Mouse (Mus musculus) midbrain, postnatal 0 days (tissue): ENCODE results near the gene Myo7a. TPM values are rescaled to one million over a fixed set of nuclear protein-coding genes. Genes with fewer than 3 reads are reported as not detected.

Experiments
- ATAC-seq: fragments of 200-750 bp; cut with Nextera tagmentation; 2 replicates; pipeline ENCODE4 v1.8.0; 2017; ENCODE audit warnings: moderate number of reproducible peaks, mild to moderate bottlenecking, moderate TSS enrichment, moderate library complexity; ENCODE audit not compliant: low FRiP score
- DNase-seq: peaks from one replicate; pipeline ENCODE4 v3.0.0-alpha.2; 2015; ENCODE audit warnings: low spot score
- H3K27ac ChIP-seq: fragments of 300-500 bp; sonication (generic); 2 replicates; pipeline ENCODE4 v1.5.1; 2014; ENCODE audit warnings: low read depth, mild to moderate bottlenecking, low read length, mixed read lengths
- H3K27me3 ChIP-seq: fragments of 300-500 bp; sonication (generic); 2 replicates; pipeline ENCODE4 v1.6.1; 2014; ENCODE audit warnings: low read length, control low read depth, mixed read lengths; ENCODE audit not compliant: insufficient read depth
- H3K36me3 ChIP-seq: fragments of 300-500 bp; sonication (generic); 2 replicates; pipeline ENCODE4 v1.6.1; 2014; ENCODE audit warnings: low read length, control low read depth, mixed read lengths; ENCODE audit not compliant: insufficient read depth
- H3K4me1 ChIP-seq: fragments of 300-500 bp; sonication (generic); 2 replicates; pipeline ENCODE4 v1.6.1; 2014; ENCODE audit warnings: mild to moderate bottlenecking, control low read depth, antibody characterized with exemption, low read length, mixed read lengths; ENCODE audit not compliant: insufficient read depth
- H3K4me2 ChIP-seq: fragments of 300-500 bp; sonication (generic); 2 replicates; pipeline ENCODE4 v1.6.1; 2014; ENCODE audit warnings: low read depth, mild to moderate bottlenecking, low read length, mixed read lengths; ENCODE audit not compliant: poor library complexity, severe bottlenecking
- H3K4me3 ChIP-seq: fragments of 300-500 bp; sonication (generic); 2 replicates; pipeline ENCODE4 v1.5.1; 2014; ENCODE audit warnings: low read depth, mild to moderate bottlenecking, low read length, moderate library complexity
- H3K9ac ChIP-seq: fragments of 300-500 bp; sonication (generic); replicated peaks from 2 replicates; pipeline ENCODE4 v1.6.1; 2014; ENCODE audit warnings: mild to moderate bottlenecking, low read length, moderate library complexity, mixed read lengths; ENCODE audit not compliant: poor library complexity, severe bottlenecking
- H3K9me3 ChIP-seq: fragments of 300-500 bp; sonication (generic); 2 replicates; pipeline ENCODE4 v1.6.1; 2016; ENCODE audit warnings: low read length, control low read depth
- CTCF ChIP-seq: IDR thresholded peaks from 2 replicates; pipeline ENCODE4 v1.5.1; 2016; ENCODE audit warnings: antibody characterized with exemption, mild to moderate bottlenecking
- WGBS: fragments of 180-500 bp; shearing (Covaris S2); extraction: QIAGEN DNeasy Blood & Tissue Kit; methylation state at CpG from one replicate; pipeline ENCODE4 v1.1.7; 2014; 5-methylcytosine and 5-hydroxymethylcytosine counted together
- polyA plus RNA-seq: library from polyadenylated mRNA; unstranded; fragments of >200 nt; fragmentation: Nextera tagmentation; extraction: Ambion mirVana; gene quantifications from 2 replicates; pipeline ENCODE4 v1.2.1, GENCODE M21; 2015
- total RNA-seq: library from RNA; depleted of rRNA; stranded (reverse); fragments of >200 nt; gene quantifications from 2 replicates; pipeline ENCODE4 v1.2.3, GENCODE M21; 2014

Gene Myo7a
- total and polyA plus RNA-seq, 2 experiments from 2014 or later = 14.6 to 74.3 TPM

- Histone ChIP-seq H3K27me3 (no peaks in the 10 kb centered on the region), H3K27ac (no peak overlapping the region), H3K9ac (no peak overlapping the region), H3K4me2 (no peak overlapping the region), H3K36me3 (peaks cover 44% of the 10 kb centered on the region), H3K4me3 (no peak overlapping the region), H3K4me1 (no peaks in the 10 kb centered on the region), H3K9me3 (no peaks in the 10 kb centered on the region)
- WGBS = 74% methylated on average over 5 of the region's 5 CpGs
- no peak for TF ChIP-seq CTCF
- DNase-seq (no peak), ATAC-seq (no peak)
Measured at GRCm38 (mm10) chr7:98124701-98125100, 5.4 kb upstream of the Myo7a start.

- no peak overlapping the region for H3K27ac ChIP-seq
- peaks cover 23% of the 10 kb centered on the region for H3K36me3 ChIP-seq
- H3K4me2 ChIP-seq = no peak overlapping the region
- no peaks in the 10 kb centered on the region for H3K9me3 ChIP-seq
- no peak for DNase-seq
- H3K27me3 ChIP-seq = no peaks in the 10 kb centered on the region
- no peak overlapping the region for H3K9ac ChIP-seq
- H3K4me1 ChIP-seq = no peaks in the 10 kb centered on the region
- no peak overlapping the region for H3K4me3 ChIP-seq
- WGBS = 83% methylated on average over 8 of the region's 8 CpGs
- ATAC-seq = no peak
- no peak for TF ChIP-seq CTCF
Measured at GRCm38 (mm10) chr7:98121673-98122072, 2.3 kb upstream of the Myo7a start.

- no peaks in the 10 kb centered on the region for H3K4me1 ChIP-seq
- H3K4me3 ChIP-seq = no peak overlapping the region
- 75% methylated on average over 3 of the region's 3 CpGs for WGBS
- no peaks in the 10 kb centered on the region for H3K9me3 ChIP-seq
- H3K27me3 ChIP-seq = no peaks in the 10 kb centered on the region
- no peak overlapping the region for H3K27ac ChIP-seq
- H3K4me2 ChIP-seq = no peak overlapping the region
- no peak for ATAC-seq
- no peak overlapping the region for H3K9ac ChIP-seq
- peaks cover 23% of the 10 kb centered on the region for H3K36me3 ChIP-seq
- DNase-seq = no peak
- TF ChIP-seq CTCF = no peak
Measured at GRCm38 (mm10) chr7:98121241-98121640, 1.9 kb upstream of the Myo7a start.

GRCm38 (mm10) chr7:98120325-98120724, 1.0 kb upstream of the Myo7a start:
- H3K9me3 ChIP-seq = no peaks in the 10 kb centered on the region
- peak; percentile 74 for ATAC-seq
- DNase-seq = peak; percentile 78
- peak overlapping the region; percentile 31 for H3K4me2 ChIP-seq
- H3K36me3 ChIP-seq = peaks cover 16% of the 10 kb centered on the region
- no peaks in the 10 kb centered on the region for H3K27me3 ChIP-seq
- H3K4me1 ChIP-seq = no peaks in the 10 kb centered on the region
- no peak overlapping the region for H3K9ac ChIP-seq
- H3K27ac ChIP-seq = no peak overlapping the region
- 13% methylated on average over 7 of the region's 7 CpGs for WGBS
- TF ChIP-seq CTCF = peak; percentile 80
- H3K4me3 ChIP-seq = no peak overlapping the region

- 91% methylated on average over 2 of the region's 2 CpGs for WGBS
- Histone ChIP-seq H3K4me1 (no peaks in the 10 kb centered on the region), H3K4me3 (no peak overlapping the region), H3K4me2 (no peak overlapping the region), H3K9me3 (no peaks in the 10 kb centered on the region), H3K27ac (no peak overlapping the region), H3K9ac (no peak overlapping the region), H3K36me3 (peaks cover 12% of the 10 kb centered on the region), H3K27me3 (no peaks in the 10 kb centered on the region)
- no peak for TF ChIP-seq CTCF
- DNase-seq (no peak), ATAC-seq (peak; percentile 42; the same call in 1 of the 2 replicates)
Measured at GRCm38 (mm10) chr7:98119961-98120232, 573 bp upstream of the Myo7a start.

- DNase-seq (peak; percentile 44), ATAC-seq (no peak)
- H3K4me3 ChIP-seq = no peak overlapping the region
- H3K4me2 ChIP-seq = no peak overlapping the region
- no peaks in the 10 kb centered on the region for H3K27me3 ChIP-seq
- H3K36me3 ChIP-seq = no peaks in the 10 kb centered on the region
- no peak overlapping the region for H3K9ac ChIP-seq
- WGBS = 70% methylated on average over 11 of the region's 11 CpGs
- no peak for TF ChIP-seq CTCF
- no peaks in the 10 kb centered on the region for H3K9me3 ChIP-seq
- H3K4me1 ChIP-seq = no peaks in the 10 kb centered on the region
- H3K27ac ChIP-seq = no peak overlapping the region
Measured at GRCm38 (mm10) chr7:98117012-98117660, 2.2 kb downstream of the Myo7a start.
